Mouse (Mus musculus) erythroblast, embryonic 14.5 days (primary cell): ENCODE results near the gene Trmt1. TPM values are rescaled to one million over a fixed set of nuclear protein-coding genes. Genes with fewer than 3 reads are reported as not detected.
A peak's percentile ranks its signal among the peaks of the same experiment; 100 is the strongest.
"Not testable (repeated sequence)": the region's sequence is repeated elsewhere in the genome, so short reads cannot be mapped to it uniquely, and the experiment has no call there.

Source experiments
- H3K27me3 ChIP-seq: 2 replicates; pipeline ENCODE4 v1.6.1; 2012; ENCODE audit warnings: inconsistent platforms; ENCODE audit not compliant: control insufficient read depth
- H3K36me3 ChIP-seq: 2 replicates; pipeline ENCODE4 v1.6.1; 2012; ENCODE audit warnings: mild to moderate bottlenecking, inconsistent platforms; ENCODE audit not compliant: control insufficient read depth
- H3K4me1 ChIP-seq: 2 replicates; pipeline ENCODE4 v1.6.1; 2012; ENCODE audit warnings: inconsistent platforms; ENCODE audit not compliant: control insufficient read depth
- H3K4me3 ChIP-seq: replicated peaks from 2 replicates; pipeline ENCODE3; 2012; ENCODE audit warnings: moderate library complexity, mild to moderate bottlenecking, inconsistent platforms
- H3K9me3 ChIP-seq: 2 replicates; pipeline ENCODE4 v1.6.1; 2012; ENCODE audit warnings: low read length, inconsistent platforms, mixed read lengths; ENCODE audit not compliant: control insufficient read depth
- GATA1 ChIP-seq: IDR thresholded peaks from 2 replicates; pipeline ENCODE4 v1.6.1; 2012; ENCODE audit warnings: low read length, inconsistent platforms, mixed read lengths
- TAL1 ChIP-seq: IDR thresholded peaks from 3 replicates; pipeline ENCODE4 v1.6.1; 2012; ENCODE audit warnings: low read length, inconsistent platforms, mixed read lengths
- polyA plus RNA-seq: library from polyadenylated mRNA; stranded (reverse); fragments of >175 nt; gene quantifications from 2 replicates; pipeline ENCODE4 v1.2.3, GENCODE M21; 2012

The Trmt1 gene
- polyA plus RNA-seq, 1 experiment: 9.0 TPM

DNA sequence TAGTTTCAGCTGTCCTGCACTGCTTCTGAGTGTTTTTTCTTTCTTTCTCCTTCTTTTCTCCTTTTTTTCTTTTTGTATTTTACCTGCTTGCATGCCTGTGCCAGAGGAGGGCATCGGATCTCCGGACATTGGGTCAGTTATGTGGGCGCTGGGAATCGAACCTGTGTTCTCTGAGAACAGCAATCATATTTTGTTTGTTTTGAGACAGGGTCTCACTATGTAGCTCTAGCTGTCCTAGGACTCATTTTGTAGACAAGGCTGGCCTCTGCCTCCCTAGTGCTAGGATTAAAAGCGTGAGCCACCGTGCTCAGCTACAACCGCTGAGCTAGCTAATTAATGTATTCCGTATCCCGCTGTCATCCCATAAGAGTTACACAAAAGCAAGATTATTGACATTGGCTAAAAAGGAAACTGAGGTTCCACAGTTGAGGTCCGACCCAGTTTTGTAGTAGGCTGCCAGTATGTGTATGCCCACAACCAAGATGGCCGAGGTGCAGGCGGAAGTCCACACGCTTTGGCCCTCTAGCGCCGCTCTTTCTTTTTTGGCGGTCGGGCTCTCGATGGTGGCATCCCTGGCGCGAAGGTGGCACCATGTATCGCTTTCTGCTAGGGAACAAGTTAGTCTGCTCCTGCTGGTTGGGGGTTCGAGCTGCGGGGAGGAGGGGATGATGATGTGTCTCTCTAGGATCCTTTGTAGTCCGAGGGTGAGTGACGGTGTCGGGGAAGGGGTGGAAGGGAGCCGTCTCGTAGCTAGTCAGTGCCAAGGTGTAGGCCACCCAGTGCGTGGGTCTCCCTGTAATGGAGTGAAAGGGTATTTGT lies 21.3 kb upstream of the Trmt1 start:
- H3K4me3 ChIP-seq: peak overlapping the region; percentile 92
- H3K4me1 ChIP-seq: peaks cover 84% of the 10 kb centered on the region
- TF ChIP-seq GATA1: no peak
- no peak for TF ChIP-seq TAL1
- H3K9me3 ChIP-seq: no peaks in the 10 kb centered on the region
- peaks cover 2% of the 10 kb centered on the region for H3K27me3 ChIP-seq
- H3K36me3 ChIP-seq: peaks cover 20% of the 10 kb centered on the region

DNA sequence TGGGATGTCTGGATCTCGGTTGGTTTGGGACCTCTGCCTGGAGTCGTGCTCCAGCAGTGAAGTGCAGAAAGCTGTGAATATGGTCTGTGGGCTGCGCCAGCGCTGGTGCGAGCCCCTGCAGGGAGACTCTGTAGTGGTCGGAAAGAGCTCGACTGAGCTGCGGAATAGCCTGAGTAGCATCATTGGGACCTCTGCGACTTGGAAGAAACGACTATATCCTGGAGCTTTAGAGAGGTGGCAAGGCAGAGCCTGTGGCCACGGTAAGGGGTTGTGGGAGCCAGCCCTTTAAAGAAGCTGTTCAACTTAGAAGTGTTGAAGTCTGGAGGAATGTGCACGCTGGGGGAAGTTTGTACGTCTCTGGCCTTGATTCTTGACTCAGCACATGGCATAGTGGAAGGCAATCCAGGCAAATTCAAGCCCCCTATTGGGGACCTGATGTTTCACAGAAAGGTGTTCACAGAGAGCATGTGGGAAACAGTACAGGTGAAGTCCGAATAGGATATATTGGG lies 20.7 kb upstream of the Trmt1 start:
- H3K36me3 ChIP-seq: peaks cover 24% of the 10 kb centered on the region
- no peaks in the 10 kb centered on the region for H3K9me3 ChIP-seq
- peaks cover 81% of the 10 kb centered on the region for H3K4me1 ChIP-seq
- H3K27me3 ChIP-seq: no peaks in the 10 kb centered on the region
- peak overlapping the region; percentile 92 for H3K4me3 ChIP-seq
- TF ChIP-seq GATA1: no peak
- no peak for TF ChIP-seq TAL1

DNA sequence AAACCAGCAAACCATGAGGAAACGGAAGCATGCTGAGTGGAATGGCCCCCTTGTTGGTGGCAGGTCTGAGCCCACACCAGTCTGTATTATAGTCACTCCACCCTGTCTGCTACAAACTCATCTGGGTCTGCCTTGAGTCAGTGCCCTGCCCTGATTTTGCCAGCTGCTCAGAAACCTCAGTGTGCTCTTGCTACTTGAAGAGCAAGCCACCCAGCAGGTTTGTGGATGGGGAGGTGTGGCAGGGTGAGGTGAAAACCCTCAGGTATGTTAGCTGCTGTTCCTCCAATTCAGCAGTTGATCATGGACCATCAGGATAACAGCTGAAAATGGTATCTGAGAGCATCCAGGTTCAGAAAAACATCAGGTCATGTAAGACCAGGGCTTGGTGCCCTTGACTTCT lies 18.0 kb upstream of the Trmt1 start:
- H3K27me3 ChIP-seq: no peaks in the 10 kb centered on the region
- H3K4me1 ChIP-seq: peaks cover 59% of the 10 kb centered on the region
- no peak overlapping the region for H3K4me3 ChIP-seq
- peaks cover 50% of the 10 kb centered on the region for H3K36me3 ChIP-seq
- TF ChIP-seq GATA1 (no peak), TAL1 (no peak)
- H3K9me3 ChIP-seq: no peaks in the 10 kb centered on the region

DNA sequence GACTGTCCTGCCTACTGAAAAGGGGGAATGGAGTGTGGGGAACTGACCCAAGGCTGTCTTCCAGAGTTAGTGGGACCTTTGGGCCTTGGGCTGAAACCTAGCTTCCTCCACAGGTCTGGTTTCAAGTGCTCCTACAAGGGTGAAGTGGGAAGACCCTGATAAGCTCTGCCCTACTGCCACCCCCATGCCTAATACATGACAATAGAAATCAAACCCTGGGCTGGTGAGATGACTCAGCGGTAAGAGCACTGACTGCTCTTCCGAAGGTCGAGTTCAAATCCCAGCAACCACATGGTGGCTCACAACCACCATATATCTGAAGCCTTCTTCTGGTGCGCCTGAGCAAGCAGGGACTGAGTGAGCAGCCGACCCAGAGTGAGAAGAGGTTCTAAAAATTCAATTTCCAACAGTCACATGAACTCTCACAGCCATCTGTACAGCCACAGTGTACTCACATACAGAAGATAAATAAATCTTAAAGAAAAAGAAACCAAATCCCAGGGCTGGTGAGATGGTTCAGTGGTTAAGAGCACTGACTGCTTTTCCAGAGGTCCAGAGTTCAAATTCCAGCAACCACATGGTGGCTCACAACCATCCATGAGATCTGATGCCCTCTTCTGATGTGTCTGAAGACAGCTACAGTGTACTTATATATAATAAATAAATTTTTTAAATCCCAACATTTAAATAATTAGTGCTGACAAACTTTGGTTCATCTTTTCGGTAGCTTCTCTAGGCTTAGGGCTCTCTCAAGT lies 17.2 kb upstream of the Trmt1 start:
- peaks cover 51% of the 10 kb centered on the region for H3K4me1 ChIP-seq
- H3K27me3 ChIP-seq: no peaks in the 10 kb centered on the region
- H3K9me3 ChIP-seq: no peaks in the 10 kb centered on the region
- peaks cover 57% of the 10 kb centered on the region for H3K36me3 ChIP-seq
- H3K4me3 ChIP-seq: no peak overlapping the region
- TF ChIP-seq GATA1: no peak
- TF ChIP-seq TAL1: no peak

DNA sequence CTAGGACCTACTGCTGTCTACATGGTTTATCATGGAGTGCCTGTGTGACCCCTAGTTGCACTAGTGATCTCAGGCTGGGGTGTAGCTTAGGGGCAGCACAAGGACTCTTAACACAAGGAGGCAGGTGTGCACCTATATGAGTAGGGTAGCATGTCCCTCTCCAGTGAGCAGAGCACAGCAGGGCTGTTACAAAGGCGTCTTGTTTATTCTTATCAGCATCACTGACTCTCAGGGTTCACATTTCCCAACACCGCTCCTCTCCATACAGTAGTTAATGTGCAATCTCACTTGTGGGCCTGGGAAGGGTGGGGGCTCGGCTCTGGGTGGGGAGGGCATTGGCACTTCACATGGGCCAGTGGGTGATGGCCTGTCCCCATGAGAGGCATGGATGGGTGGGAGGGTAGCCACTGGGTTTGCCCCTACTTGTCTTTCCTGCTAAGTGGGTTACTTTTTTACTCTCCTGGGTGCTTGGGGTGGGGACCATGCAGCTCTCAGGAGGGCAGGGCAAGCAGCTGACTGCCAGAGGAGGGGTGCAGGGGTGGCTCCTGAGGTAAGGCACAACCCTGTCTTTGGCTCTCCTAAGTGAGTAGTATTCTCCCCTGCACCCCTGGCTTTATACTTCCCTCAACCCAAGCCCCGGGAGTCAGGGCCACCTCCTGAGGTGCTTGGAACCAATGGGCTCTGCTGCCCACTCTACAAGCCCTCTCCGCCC lies 15.7 kb upstream of the Trmt1 start:
- H3K9me3 ChIP-seq, H3K27me3 ChIP-seq, H3K4me3 ChIP-seq: not testable (repeated sequence)
- Histone ChIP-seq H3K4me1 (peaks cover 40% of the 10 kb centered on the region), H3K36me3 (peaks cover 72% of the 10 kb centered on the region)

DNA sequence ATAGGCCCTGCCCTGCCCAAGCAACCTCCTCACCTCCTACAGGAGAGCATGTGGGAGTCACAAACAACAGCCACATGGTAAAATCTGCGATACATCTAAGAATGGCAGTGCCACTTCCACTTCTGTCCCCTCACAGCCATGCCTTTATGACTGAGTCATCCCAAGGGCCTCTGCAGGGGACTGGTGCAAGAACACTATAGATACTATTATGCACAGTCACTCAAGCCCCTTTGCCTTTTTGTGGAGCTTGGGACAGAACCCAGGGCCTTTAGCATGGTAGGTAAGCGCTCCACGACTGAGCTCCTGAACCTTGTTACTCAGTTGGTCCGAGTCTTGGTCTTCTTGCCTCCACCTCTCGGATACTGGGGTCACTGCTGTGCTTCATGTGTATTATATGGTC lies 8.8 kb upstream of the Trmt1 start:
- H3K9me3 ChIP-seq: no peaks in the 10 kb centered on the region
- no peak overlapping the region for H3K4me3 ChIP-seq
- H3K4me1 ChIP-seq: peaks cover 25% of the 10 kb centered on the region
- TF ChIP-seq TAL1: no peak
- no peak for TF ChIP-seq GATA1
- H3K36me3 ChIP-seq: peaks cover 80% of the 10 kb centered on the region
- H3K27me3 ChIP-seq: no peaks in the 10 kb centered on the region

DNA sequence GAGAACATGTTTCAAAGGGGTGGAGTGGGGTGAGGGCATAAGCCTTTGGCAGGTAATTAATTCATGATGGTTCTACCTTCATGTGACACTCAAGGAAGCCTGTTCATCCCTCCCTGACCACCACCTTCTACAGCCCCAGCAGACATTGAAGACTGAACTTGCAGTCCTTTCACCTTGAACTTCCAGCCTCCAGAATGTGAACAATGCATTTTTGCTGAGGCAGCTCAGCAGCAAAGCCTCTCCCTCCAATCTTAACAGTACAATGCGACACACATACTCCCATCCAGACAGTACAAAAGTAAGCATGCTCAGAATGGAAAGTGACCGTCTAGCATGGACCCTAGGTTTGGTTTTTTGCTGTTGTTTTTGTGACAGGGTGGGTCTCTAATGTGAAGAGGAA lies 4.6 kb upstream of the Trmt1 start:
- Histone ChIP-seq H3K4me3 (no peak overlapping the region), H3K9me3 (no peaks in the 10 kb centered on the region), H3K4me1 (peaks cover 50% of the 10 kb centered on the region), H3K27me3 (no peaks in the 10 kb centered on the region), H3K36me3 (peaks cover 68% of the 10 kb centered on the region)
- TF ChIP-seq GATA1 (no peak), TAL1 (no peak)

DNA sequence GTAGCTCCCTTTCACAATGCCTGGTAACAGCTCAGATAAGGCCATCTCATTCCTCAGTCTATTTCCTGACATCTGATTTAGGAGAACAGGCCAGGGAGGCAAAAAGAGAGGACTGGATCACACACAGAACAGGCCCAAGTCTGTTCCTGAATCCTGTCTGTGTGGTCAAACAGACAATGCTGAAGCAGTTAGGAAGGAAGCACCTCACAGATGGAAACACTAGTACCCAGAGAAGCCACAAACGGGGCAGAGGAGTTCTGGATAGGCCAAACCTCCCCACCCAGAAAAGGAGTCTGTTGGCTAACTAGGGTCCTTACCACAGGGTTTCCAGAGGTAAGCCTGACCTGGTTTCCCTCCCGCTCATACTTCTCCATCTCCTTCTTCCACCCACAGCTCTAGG lies 3.9 kb upstream of the Trmt1 start:
- H3K9me3 ChIP-seq: no peaks in the 10 kb centered on the region
- H3K4me1 ChIP-seq: peaks cover 51% of the 10 kb centered on the region
- H3K36me3 ChIP-seq: peaks cover 61% of the 10 kb centered on the region
- no peaks in the 10 kb centered on the region for H3K27me3 ChIP-seq
- H3K4me3 ChIP-seq: no peak overlapping the region
- TF ChIP-seq TAL1 (no peak), GATA1 (no peak)

DNA sequence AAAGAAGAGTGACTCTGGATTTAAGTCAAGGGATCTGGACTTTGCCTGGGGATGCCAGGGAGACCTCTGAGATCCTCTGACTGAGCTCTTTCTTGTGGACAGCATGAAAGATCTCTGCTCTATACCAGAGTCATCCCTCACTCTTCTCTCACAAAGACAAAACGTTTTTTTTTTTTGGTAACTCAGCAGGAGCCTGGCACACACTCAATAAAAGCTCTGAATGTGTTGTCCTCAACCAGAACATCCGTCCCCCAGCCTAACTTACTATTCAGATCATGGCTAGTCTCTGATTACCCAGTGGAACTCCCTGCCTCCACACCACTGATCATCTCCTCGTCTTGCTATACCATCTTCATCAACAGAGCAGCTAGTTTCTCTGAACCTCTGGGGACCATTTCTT lies 1.6 kb upstream of the Trmt1 start:
- Histone ChIP-seq H3K4me1 (peaks cover 60% of the 10 kb centered on the region), H3K9me3 (no peaks in the 10 kb centered on the region), H3K36me3 (peaks cover 52% of the 10 kb centered on the region), H3K4me3 (no peak overlapping the region), H3K27me3 (no peaks in the 10 kb centered on the region)
- TF ChIP-seq TAL1 (no peak), GATA1 (no peak)
